Mouse (Mus musculus) midbrain, embryonic 14.5 days (tissue): Measurements from ENCODE around the gene Tmem53. TPM values are rescaled to one million over a fixed set of nuclear protein-coding genes. Genes with fewer than 3 reads are reported as not detected.

ENCODE experiments used
- ATAC-seq: fragments of 200-750 bp; cut with Nextera tagmentation; 2 replicates; pipeline ENCODE4 v1.8.0; 2017; ENCODE audit warnings: moderate number of reproducible peaks, moderate library complexity; ENCODE audit not compliant: low FRiP score, low TSS enrichment
- DNase-seq: peaks from one replicate; pipeline ENCODE4 v3.0.0-alpha.2; 2015
- H3K27ac ChIP-seq: fragments of 300-500 bp; sonication (generic); replicated peaks from 2 replicates; pipeline ENCODE4 v1.5.1; 2014; ENCODE audit warnings: mild to moderate bottlenecking, low read depth, low read length, moderate library complexity
- H3K27me3 ChIP-seq: fragments of 300-500 bp; sonication (generic); 2 replicates; pipeline ENCODE4 v1.6.1; 2014; ENCODE audit warnings: low read length, control low read depth, mixed read lengths; ENCODE audit not compliant: control insufficient read depth, insufficient read depth
- H3K36me3 ChIP-seq: fragments of 300-500 bp; sonication (generic); 2 replicates; pipeline ENCODE4 v1.6.1; 2014; ENCODE audit warnings: low read length, control low read depth; ENCODE audit not compliant: control insufficient read depth, insufficient read depth
- H3K4me1 ChIP-seq: fragments of 300-500 bp; sonication (generic); 2 replicates; pipeline ENCODE4 v1.6.1; 2014; ENCODE audit warnings: mild to moderate bottlenecking, antibody characterized with exemption, low read length, control low read depth; ENCODE audit not compliant: control insufficient read depth, insufficient read depth
- H3K4me2 ChIP-seq: fragments of 300-500 bp; sonication (generic); 2 replicates; pipeline ENCODE4 v1.6.1; 2014; ENCODE audit warnings: mild to moderate bottlenecking, low read length, moderate library complexity
- H3K4me3 ChIP-seq: fragments of 300-500 bp; sonication (generic); replicated peaks from 2 replicates; pipeline ENCODE4 v1.5.1; 2014; ENCODE audit warnings: low read depth, low read length
- H3K9ac ChIP-seq: fragments of 300-500 bp; sonication (generic); replicated peaks from 2 replicates; pipeline ENCODE4 v1.6.1; 2014; ENCODE audit warnings: mild to moderate bottlenecking, low read length, moderate library complexity
- H3K9me3 ChIP-seq: fragments of 300-500 bp; sonication (generic); 2 replicates; pipeline ENCODE4 v1.6.1; 2016; ENCODE audit warnings: low read length, control low read depth, mixed read lengths; ENCODE audit not compliant: control insufficient read depth
- WGBS: fragments of 180-500 bp; shearing (Covaris S2); extraction: QIAGEN DNeasy Blood & Tissue Kit; methylation state at CpG from one replicate; pipeline ENCODE4 v1.1.7; 2014; 5-methylcytosine and 5-hydroxymethylcytosine counted together
- polyA plus RNA-seq: library from polyadenylated mRNA; unstranded; fragments of >200 nt; fragmentation: Nextera tagmentation; extraction: Ambion mirVana; gene quantifications from 2 replicates; pipeline ENCODE4 v1.2.1, GENCODE M21; 2014

Gene Tmem53
- polyA plus RNA-seq, 1 experiment from 2014 or later = 12.2 TPM

DNA sequence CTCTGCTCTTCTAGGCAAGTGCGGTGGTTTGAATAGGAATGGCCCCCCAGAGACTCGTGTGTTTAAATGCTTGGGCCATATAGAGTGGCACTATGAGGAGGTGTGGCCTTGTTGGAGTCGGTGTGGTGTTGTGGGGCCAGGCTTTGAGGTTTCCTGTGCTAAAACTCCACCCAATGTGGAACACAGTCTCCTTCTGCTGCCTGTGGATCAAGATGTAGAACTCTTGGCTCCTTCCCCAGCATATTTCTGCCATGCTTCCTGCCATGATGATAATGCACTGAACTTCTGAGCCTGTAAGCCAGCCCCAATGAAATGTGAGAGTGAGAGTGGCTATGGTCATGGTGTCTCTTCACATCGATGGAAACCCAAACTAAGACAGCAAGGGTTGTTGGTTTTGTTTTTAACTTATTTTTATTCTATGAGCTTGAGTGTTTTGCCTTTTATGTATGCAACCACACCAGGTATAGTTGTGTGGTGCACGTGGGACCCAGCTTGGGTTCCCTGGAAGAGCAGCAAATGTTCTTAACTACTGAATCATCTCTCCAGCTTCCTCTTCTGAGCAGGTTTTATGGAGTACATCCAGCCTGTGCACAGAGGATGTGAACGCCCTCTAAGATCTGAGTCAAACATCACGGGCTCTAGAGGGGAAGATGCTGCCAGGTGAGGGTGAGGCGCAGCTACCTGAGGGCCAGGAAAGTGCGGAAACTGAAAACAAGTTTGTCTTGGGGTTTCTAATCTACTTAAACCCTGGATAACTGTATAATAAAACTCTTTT lies 30.8 kb upstream of the Tmem53 start:
- ATAC-seq = no peak
- no peaks in the 10 kb centered on the region for H3K4me1 ChIP-seq
- H3K36me3 ChIP-seq = no peaks in the 10 kb centered on the region
- no peak overlapping the region for H3K27ac ChIP-seq
- H3K27me3 ChIP-seq = no peaks in the 10 kb centered on the region
- H3K4me2 ChIP-seq = no peak overlapping the region
- H3K9me3 ChIP-seq = no peaks in the 10 kb centered on the region
- WGBS = 82% methylated on average over 9 of the region's 9 CpGs
- no peak for DNase-seq
- H3K9ac ChIP-seq = no peak overlapping the region
- no peak overlapping the region for H3K4me3 ChIP-seq

- H3K9ac ChIP-seq = no peak overlapping the region
- ATAC-seq = no peak
- no peaks in the 10 kb centered on the region for H3K27me3 ChIP-seq
- H3K4me2 ChIP-seq = no peak overlapping the region
- no peaks in the 10 kb centered on the region for H3K9me3 ChIP-seq
- no peaks in the 10 kb centered on the region for H3K36me3 ChIP-seq
- H3K4me3 ChIP-seq = no peak overlapping the region
- DNase-seq = no peak
- H3K4me1 ChIP-seq = no peaks in the 10 kb centered on the region
- no peak overlapping the region for H3K27ac ChIP-seq
- 85% methylated on average over 9 of the region's 9 CpGs for WGBS
Measured at GRCm38 (mm10) chr4:117221836-117222235, 29.9 kb upstream of the Tmem53 start.

- Histone ChIP-seq H3K9ac (no peak overlapping the region), H3K27me3 (no peaks in the 10 kb centered on the region), H3K4me2 (no peak overlapping the region), H3K4me3 (no peak overlapping the region), H3K27ac (no peak overlapping the region), H3K9me3 (no peaks in the 10 kb centered on the region), H3K36me3 (no peaks in the 10 kb centered on the region), H3K4me1 (no peaks in the 10 kb centered on the region)
- DNase-seq (no peak), ATAC-seq (no peak)
- 71% methylated on average over 5 of the region's 5 CpGs for WGBS
Measured at GRCm38 (mm10) chr4:117223001-117223400, 28.8 kb upstream of the Tmem53 start.

DNA sequence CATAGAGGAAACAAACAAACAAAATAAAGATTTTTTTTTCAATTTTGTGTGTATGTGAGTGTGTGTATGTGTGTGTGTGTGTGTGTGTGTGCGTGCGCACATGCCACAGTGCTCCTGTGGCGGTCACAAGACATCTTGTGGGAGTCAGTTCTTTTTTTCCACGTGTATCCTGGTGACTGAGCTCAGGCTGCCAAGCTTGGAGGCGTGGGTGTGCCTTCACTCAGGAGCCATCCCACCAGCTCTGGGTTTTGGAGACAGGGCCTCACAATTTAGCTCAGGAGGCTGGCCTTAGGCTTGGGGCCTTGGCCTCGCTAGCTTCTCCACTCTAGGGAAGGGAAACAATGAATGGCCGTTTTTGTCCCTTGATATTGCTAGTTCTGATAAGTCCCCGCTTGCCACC lies 27.6 kb upstream of the Tmem53 start:
- Histone ChIP-seq H3K9me3 (no peaks in the 10 kb centered on the region), H3K4me3 (no peak overlapping the region), H3K4me1 (no peaks in the 10 kb centered on the region), H3K9ac (no peak overlapping the region), H3K36me3 (no peaks in the 10 kb centered on the region), H3K4me2 (no peak overlapping the region), H3K27me3 (no peaks in the 10 kb centered on the region), H3K27ac (no peak overlapping the region)
- 78% methylated on average over 8 of the region's 8 CpGs for WGBS
- DNase-seq (no peak), ATAC-seq (no peak)

GRCm38 (mm10) chr4:117225250-117225649 lies 26.5 kb upstream of the Tmem53 start:
- H3K36me3 ChIP-seq = no peaks in the 10 kb centered on the region
- no peak overlapping the region for H3K4me2 ChIP-seq
- H3K4me3 ChIP-seq = no peak overlapping the region
- DNase-seq (no peak), ATAC-seq (no peak)
- H3K9me3 ChIP-seq = no peaks in the 10 kb centered on the region
- no peaks in the 10 kb centered on the region for H3K4me1 ChIP-seq
- no peaks in the 10 kb centered on the region for H3K27me3 ChIP-seq
- H3K9ac ChIP-seq = no peak overlapping the region
- H3K27ac ChIP-seq = no peak overlapping the region

DNA sequence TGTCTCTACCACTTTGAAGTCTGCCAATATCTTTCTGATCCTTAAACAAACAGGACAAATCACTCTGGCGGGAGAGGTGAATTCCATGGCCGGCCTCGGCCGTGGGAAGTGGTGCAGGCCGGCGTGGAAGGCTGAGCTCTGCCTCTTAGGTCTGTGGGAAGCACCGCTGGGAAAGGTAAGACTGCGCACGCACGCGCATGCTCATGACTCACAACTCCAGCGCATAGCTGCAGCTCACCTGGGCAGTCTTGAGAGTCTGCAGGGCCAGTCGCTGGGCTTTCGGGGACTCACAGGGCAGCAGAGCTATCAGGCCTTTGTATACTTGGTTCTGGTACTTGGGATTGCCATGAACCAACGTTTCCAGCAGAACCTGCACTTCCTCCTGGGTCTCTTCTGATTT lies 22.2 kb upstream of the Tmem53 start:
- H3K4me2 ChIP-seq = no peak overlapping the region
- H3K4me1 ChIP-seq = no peaks in the 10 kb centered on the region
- no peak overlapping the region for H3K4me3 ChIP-seq
- no peaks in the 10 kb centered on the region for H3K9me3 ChIP-seq
- no peaks in the 10 kb centered on the region for H3K36me3 ChIP-seq
- 72% methylated on average over 15 of the region's 15 CpGs for WGBS
- H3K27me3 ChIP-seq = no peaks in the 10 kb centered on the region
- H3K9ac ChIP-seq = no peak overlapping the region
- DNase-seq (no peak), ATAC-seq (no peak)
- no peak overlapping the region for H3K27ac ChIP-seq

- H3K4me2 ChIP-seq = no peak overlapping the region
- no peaks in the 10 kb centered on the region for H3K36me3 ChIP-seq
- 49% methylated on average over 10 of the region's 10 CpGs for WGBS
- DNase-seq (no peak), ATAC-seq (no peak)
- no peak overlapping the region for H3K27ac ChIP-seq
- H3K9ac ChIP-seq = no peak overlapping the region
- H3K27me3 ChIP-seq = no peaks in the 10 kb centered on the region
- H3K4me1 ChIP-seq = no peaks in the 10 kb centered on the region
- H3K9me3 ChIP-seq = no peaks in the 10 kb centered on the region
- no peak overlapping the region for H3K4me3 ChIP-seq
Measured at GRCm38 (mm10) chr4:117230331-117230730, 21.4 kb upstream of the Tmem53 start.

GRCm38 (mm10) chr4:117231208-117231607 lies 20.5 kb upstream of the Tmem53 start:
- no peak for DNase-seq
- Histone ChIP-seq H3K4me3 (no peak overlapping the region), H3K4me2 (no peak overlapping the region), H3K36me3 (no peaks in the 10 kb centered on the region), H3K27me3 (no peaks in the 10 kb centered on the region), H3K27ac (no peak overlapping the region), H3K9me3 (no peaks in the 10 kb centered on the region), H3K4me1 (no peaks in the 10 kb centered on the region), H3K9ac (no peak overlapping the region)
- no peak for ATAC-seq
- WGBS = 85% methylated on average over 2 of the region's 2 CpGs

DNA sequence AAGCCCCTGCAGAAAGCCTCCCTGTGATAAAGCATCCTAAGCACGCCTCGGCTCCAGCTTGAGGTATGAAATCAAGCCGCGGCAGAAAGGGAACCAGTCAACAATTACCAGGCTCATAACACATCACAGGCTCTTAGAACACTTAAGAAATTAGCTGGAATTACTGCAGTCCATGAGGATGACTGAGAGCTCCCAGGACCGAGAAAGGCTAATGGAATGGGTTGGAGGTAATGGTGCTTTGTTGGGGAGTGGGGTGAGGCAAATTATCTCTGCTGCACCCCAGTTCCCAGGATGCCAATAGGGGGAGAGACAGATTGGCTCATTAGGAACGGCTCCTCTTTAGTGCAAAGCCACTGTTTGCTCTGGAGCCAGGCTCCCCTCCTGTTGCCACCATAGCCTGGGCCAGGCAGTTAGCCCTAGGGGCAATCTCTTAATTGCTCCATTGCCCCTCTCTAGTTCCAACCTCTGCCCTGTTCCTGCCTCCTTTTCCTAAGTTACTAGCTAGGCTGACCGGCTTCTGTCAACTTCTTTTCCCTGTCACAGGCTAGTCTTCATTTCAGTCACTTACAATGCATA lies 17.5 kb upstream of the Tmem53 start:
- H3K9me3 ChIP-seq = no peaks in the 10 kb centered on the region
- H3K36me3 ChIP-seq = no peaks in the 10 kb centered on the region
- no peaks in the 10 kb centered on the region for H3K27me3 ChIP-seq
- no peak overlapping the region for H3K4me2 ChIP-seq
- no peaks in the 10 kb centered on the region for H3K4me1 ChIP-seq
- WGBS = 77% methylated on average over 7 of the region's 7 CpGs
- ATAC-seq (no peak), DNase-seq (no peak)
- no peak overlapping the region for H3K27ac ChIP-seq
- H3K4me3 ChIP-seq = no peak overlapping the region
- no peak overlapping the region for H3K9ac ChIP-seq
